In genomic region chr13:100532788-100533365, GRCm38 (mm10) we compare ENCODE assay signal across 16 mouse cellular contexts. TPM values are rescaled to one million over a fixed set of nuclear protein-coding genes. Genes with fewer than 3 reads are reported as not detected.
A peak's percentile ranks its signal among the peaks of the same experiment; 100 is the strongest.
DNase-seq lines count a peak whose midpoint lies in the region; ATAC-seq and TF ChIP-seq lines count a peak whose summit lies in the region.
"Had no signal": no experiment of that assay in that cellular context is flagged by ENCODE, and none has a peak within 500 bp of the region (broad histone marks: within the 10 kb centered on the region; RNA-seq: fewer than 3 reads in every experiment).

No protein-coding gene starts in this region.

- H3K4me3 ChIP-seq in kidney, embryonic 15.5 days (replicated peaks), result no peak overlapping the region
- H3K4me3 ChIP-seq in intestine, postnatal 0 days (ENCODE audit: low read depth, low read length), result no peak overlapping the region
- no peak overlapping the region for H3K4me3 ChIP-seq in lung, embryonic 16.5 days (ENCODE audit: low read length)
- H3K4me3 ChIP-seq in stomach, postnatal 0 days (ENCODE audit: low read depth, low read length), result no peak overlapping the region
- no peak overlapping the region for H3K4me3 ChIP-seq in forebrain, embryonic 10.5 days
- no peak overlapping the region for H3K4me3 ChIP-seq in forebrain, embryonic 16.5 days (replicated peaks; ENCODE audit: low read length)
- H3K4me3 ChIP-seq: embryonic facial prominence, embryonic 10.5 days; heart, embryonic 13.5 days; hindbrain, embryonic 13.5 days; limb, embryonic 13.5 days had no signal

- no peak overlapping the region for H3K27ac ChIP-seq in kidney, embryonic 15.5 days
- H3K27ac ChIP-seq in intestine, postnatal 0 days (ENCODE audit: low read depth, low read length), result peak overlapping the region; percentile 78
- H3K27ac ChIP-seq in lung, embryonic 16.5 days (ENCODE audit: low read length), result peak overlapping the region; percentile 20
- H3K27ac ChIP-seq in stomach, postnatal 0 days (replicated peaks), result peak overlapping the region; percentile 77
- no peak overlapping the region for H3K27ac ChIP-seq in forebrain, embryonic 10.5 days
- H3K27ac ChIP-seq in forebrain, embryonic 16.5 days (ENCODE audit: low read length), result no peak overlapping the region
- H3K27ac ChIP-seq: embryonic facial prominence, embryonic 10.5 days; heart, embryonic 13.5 days; hindbrain, embryonic 13.5 days; limb, embryonic 13.5 days had no signal

- no peak overlapping the region for H3K4me2 ChIP-seq in kidney, embryonic 15.5 days
- H3K4me2 ChIP-seq in intestine, postnatal 0 days (replicated peaks; ENCODE audit: low read depth), result peak overlapping the region; percentile 13
- H3K4me2 ChIP-seq in lung, embryonic 16.5 days (ENCODE audit: low read depth, low read length), result no peak overlapping the region
- H3K4me2 ChIP-seq in stomach, postnatal 0 days (replicated peaks; ENCODE audit: low read depth), result no peak overlapping the region
- no peak overlapping the region for H3K4me2 ChIP-seq in forebrain, embryonic 16.5 days (ENCODE audit: low read length)
- H3K4me2 ChIP-seq: heart, embryonic 13.5 days; hindbrain, embryonic 13.5 days; limb, embryonic 13.5 days had no signal

- H3K27me3 ChIP-seq in kidney, embryonic 15.5 days, result no peaks in the 10 kb centered on the region
- no peaks in the 10 kb centered on the region for H3K27me3 ChIP-seq in intestine, postnatal 0 days (replicated peaks; ENCODE audit: control insufficient read depth, insufficient read depth, low read length)
- no peaks in the 10 kb centered on the region for H3K27me3 ChIP-seq in lung, embryonic 16.5 days (ENCODE audit: control insufficient read depth, insufficient read depth, low read depth, low read length)
- no peaks in the 10 kb centered on the region for H3K27me3 ChIP-seq in stomach, postnatal 0 days (ENCODE audit: control insufficient read depth, insufficient read depth, low read length)
- H3K27me3 ChIP-seq in forebrain, embryonic 10.5 days (ENCODE audit: poor library complexity, severe bottlenecking), result no peaks in the 10 kb centered on the region
- H3K27me3 ChIP-seq in forebrain, embryonic 16.5 days (replicated peaks; ENCODE audit: control insufficient read depth, insufficient read depth, low read length), result no peaks in the 10 kb centered on the region
- H3K27me3 ChIP-seq: heart, embryonic 13.5 days; hindbrain, embryonic 13.5 days; limb, embryonic 13.5 days had no signal

- H3K9ac ChIP-seq in kidney, embryonic 15.5 days, result no peak overlapping the region
- H3K9ac ChIP-seq in intestine, postnatal 0 days (ENCODE audit: low read depth, low read length), result no peak overlapping the region
- H3K9ac ChIP-seq in lung, embryonic 16.5 days (ENCODE audit: low read length), result no peak overlapping the region
- H3K9ac ChIP-seq in stomach, postnatal 0 days (ENCODE audit: low read length), result no peak overlapping the region
- H3K9ac ChIP-seq in forebrain, embryonic 16.5 days (replicated peaks; ENCODE audit: low read depth, low read length), result no peak overlapping the region
- H3K9ac ChIP-seq: heart, embryonic 13.5 days; hindbrain, embryonic 13.5 days; limb, embryonic 13.5 days had no signal

- WGBS in kidney, embryonic 15.5 days, result 34% methylated on average over 6 of the region's 6 CpGs
- 22% methylated on average over 6 of the region's 6 CpGs for WGBS in intestine, postnatal 0 days
- WGBS in lung, embryonic 16.5 days, result 21% methylated on average over 6 of the region's 6 CpGs
- 28% methylated on average over 6 of the region's 6 CpGs for WGBS in stomach, postnatal 0 days
- 81% methylated on average over 6 of the region's 6 CpGs for WGBS in forebrain, embryonic 10.5 days
- WGBS in forebrain, embryonic 16.5 days, result 81% methylated on average over 6 of the region's 6 CpGs

- DNase-seq in kidney, postnatal 25 days, result no peak
- DNase-seq in stomach, postnatal 0 days (ENCODE audit: low spot score), result peak; percentile 69
- DNase-seq in forebrain, embryonic 10.5 days (ENCODE audit: extremely low spot score, low spot score), result no peak
- DNase-seq: adrenal gland, postnatal 10 days; cerebellum, postnatal 10 days; gastrocnemius, postnatal 25 days; thymus, postnatal 4 days had no signal

- H3K36me3 ChIP-seq in kidney, embryonic 15.5 days, result 0 out of 2 replicates have a peak, but pooled peaks cover 4% of the 10 kb centered on the region
- no peaks in the 10 kb centered on the region for H3K36me3 ChIP-seq in intestine, postnatal 0 days (ENCODE audit: control insufficient read depth, insufficient read depth)
- H3K36me3 ChIP-seq in lung, embryonic 16.5 days (ENCODE audit: control insufficient read depth, insufficient read depth, low read length), result no peaks in the 10 kb centered on the region
- H3K36me3 ChIP-seq in stomach, postnatal 0 days (ENCODE audit: control insufficient read depth, insufficient read depth, low read length), result no peaks in the 10 kb centered on the region
- no peaks in the 10 kb centered on the region for H3K36me3 ChIP-seq in forebrain, embryonic 10.5 days (replicated peaks)
- H3K36me3 ChIP-seq in forebrain, embryonic 16.5 days (ENCODE audit: control insufficient read depth, insufficient read depth), result no peaks in the 10 kb centered on the region
- H3K36me3 ChIP-seq: G1E; heart, embryonic 13.5 days; hindbrain, embryonic 13.5 days; limb, embryonic 13.5 days had no signal

- H3K4me1 ChIP-seq in kidney, embryonic 15.5 days, result no peaks in the 10 kb centered on the region
- H3K4me1 ChIP-seq in intestine, postnatal 0 days (replicated peaks; ENCODE audit: control insufficient read depth, insufficient read depth, low read length), result peaks cover 6% of the 10 kb centered on the region; the same call in 1 of the 2 replicates
- H3K4me1 ChIP-seq in lung, embryonic 16.5 days (replicated peaks; ENCODE audit: control insufficient read depth, insufficient read depth, low read length), result no peaks in the 10 kb centered on the region
- H3K4me1 ChIP-seq in stomach, postnatal 0 days (replicated peaks; ENCODE audit: control insufficient read depth, insufficient read depth), result no peaks in the 10 kb centered on the region
- no peaks in the 10 kb centered on the region for H3K4me1 ChIP-seq in forebrain, embryonic 10.5 days
- no peaks in the 10 kb centered on the region for H3K4me1 ChIP-seq in forebrain, embryonic 16.5 days (replicated peaks; ENCODE audit: control insufficient read depth, insufficient read depth, low read length)
- H3K4me1 ChIP-seq: embryonic facial prominence, embryonic 10.5 days; hindbrain, embryonic 13.5 days; limb, embryonic 13.5 days had no signal

- TF ChIP-seq EP300 in stomach, postnatal 0 days (optimal IDR thresholded peaks at IDR 0.05), result no peak

- TF ChIP-seq CTCF in intestine, postnatal 0 days (IDR thresholded peaks at IDR 0.05; ENCODE audit: low read depth), result no peak
- no peak for TF ChIP-seq CTCF in stomach, postnatal 0 days (IDR thresholded peaks at IDR 0.05; ENCODE audit: low read depth)

- no peaks in the 10 kb centered on the region for H3K9me3 ChIP-seq in kidney, embryonic 15.5 days (replicated peaks)
- H3K9me3 ChIP-seq in intestine, postnatal 0 days (ENCODE audit: control insufficient read depth), result no peaks in the 10 kb centered on the region
- no peaks in the 10 kb centered on the region; the same call in 1 of the 2 replicates for H3K9me3 ChIP-seq in lung, embryonic 16.5 days (ENCODE audit: control insufficient read depth, low read length)
- no peaks in the 10 kb centered on the region for H3K9me3 ChIP-seq in stomach, postnatal 0 days (ENCODE audit: control insufficient read depth, low read length)
- H3K9me3 ChIP-seq in forebrain, embryonic 10.5 days, result no peaks in the 10 kb centered on the region
- H3K9me3 ChIP-seq in forebrain, embryonic 16.5 days (ENCODE audit: control insufficient read depth, low read length), result no peaks in the 10 kb centered on the region
- H3K9me3 ChIP-seq: G1E; hindbrain, embryonic 13.5 days had no signal

- ATAC-seq in kidney, embryonic 15.5 days (replicated peaks; ENCODE audit: low FRiP score), result peak; percentile 79
- ATAC-seq in intestine, postnatal 0 days, result peak; percentile 89
- ATAC-seq in lung, embryonic 16.5 days (ENCODE audit: low read depth), result peak; percentile 59; the same call in 1 of the 2 replicates
- ATAC-seq in stomach, postnatal 0 days (ENCODE audit: low FRiP score, low TSS enrichment), result peak; percentile 93
- no peak for ATAC-seq in forebrain, embryonic 16.5 days

RNA-seq across cellular contexts. Expression of gene Ocln, which starts 19.6 kb away (rescaled TPM):
- 26.1 and 27.4 TPM in 2 replicates for polyA plus RNA-seq in kidney, embryonic 15.5 days (2015; fragmentation: Nextera tagmentation; extraction: Ambion mirVana)
- 44.5 and 49.4 TPM in 2 replicates for polyA plus RNA-seq in intestine, postnatal 0 days (2015; fragmentation: Nextera tagmentation; extraction: Ambion mirVana)
- 38.5 and 38.8 TPM in 2 replicates for polyA plus RNA-seq in lung, embryonic 16.5 days (2015; fragmentation: Nextera tagmentation; extraction: Ambion mirVana)
- polyA plus RNA-seq in stomach, postnatal 0 days (2015; fragmentation: Nextera tagmentation; extraction: Ambion mirVana), result 65.7 and 66.0 TPM in 2 replicates
- 3.1 and 3.6 TPM in 2 replicates for polyA plus RNA-seq in forebrain, embryonic 10.5 days (2016; fragmentation: Nextera tagmentation; extraction: Ambion mirVana)
- 7.8 and 9.8 TPM in 2 replicates for polyA plus RNA-seq in forebrain, embryonic 16.5 days (2015; fragmentation: Nextera tagmentation; extraction: Ambion mirVana)
- polyA plus RNA-seq: G1E had no signal

RNA-seq across cellular contexts. Expression of gene Gtf2h2, which starts 40.5 kb away (rescaled TPM):
- 81.4 and 82.1 TPM in 2 replicates for polyA plus RNA-seq in kidney, embryonic 15.5 days (2015; fragmentation: Nextera tagmentation; extraction: Ambion mirVana)
- 33.4 and 37.5 TPM in 2 replicates for polyA plus RNA-seq in intestine, postnatal 0 days (2015; fragmentation: Nextera tagmentation; extraction: Ambion mirVana)
- polyA plus RNA-seq in lung, embryonic 16.5 days (2015; fragmentation: Nextera tagmentation; extraction: Ambion mirVana), result 68.5 and 73.5 TPM in 2 replicates
- polyA plus RNA-seq in stomach, postnatal 0 days (2015; fragmentation: Nextera tagmentation; extraction: Ambion mirVana), result 25.3 and 25.7 TPM in 2 replicates
- 92.8 and 96.4 TPM in 2 replicates for polyA plus RNA-seq in forebrain, embryonic 10.5 days (2016; fragmentation: Nextera tagmentation; extraction: Ambion mirVana)
- 68.5 and 77.4 TPM in 2 replicates for polyA plus RNA-seq in forebrain, embryonic 16.5 days (2015; fragmentation: Nextera tagmentation; extraction: Ambion mirVana)

Comparison
In these comparisons a context has a peak if more than half of its experiments do, and no peak if none do; other contexts are left out.
1. H3K27ac ChIP-seq: peak in intestine, postnatal 0 days (single experiment), lung, embryonic 16.5 days (single experiment) and stomach, postnatal 0 days (single experiment); none in kidney, embryonic 15.5 days (single experiment), forebrain, embryonic 10.5 days (single experiment) and forebrain, embryonic 16.5 days (single experiment).